Mouse (Mus musculus) lung, adult 2 months (tissue): ENCODE data around the gene Alkal2. TPM values are rescaled to one million over a fixed set of nuclear protein-coding genes. Genes with fewer than 3 reads are reported as not detected.

ENCODE experiments used
- DNase-seq: peaks from one replicate; pipeline ENCODE4 v3.0.0; 2022
- H3K4me1 ChIP-seq: fragments of 200-500 bp; 2 replicates; pipeline ENCODE4 v1.6.1; 2011; ENCODE audit warnings: low read length; ENCODE audit not compliant: control insufficient read depth, insufficient read depth
- H3K4me3 ChIP-seq: fragments of 200-500 bp; replicated peaks from 2 replicates; pipeline ENCODE3; 2011; ENCODE audit warnings: low read depth, mild to moderate bottlenecking, control low read depth, low read length; ENCODE audit errors: extremely low read depth
- CTCF ChIP-seq: fragments of 200-500 bp; IDR thresholded peaks from 2 replicates; pipeline ENCODE4 v1.5.1; 2011; ENCODE audit warnings: mild to moderate bottlenecking, low read length, control low read depth; ENCODE audit not compliant: insufficient read depth
- POLR2A ChIP-seq: fragments of 200-500 bp; IDR thresholded peaks from 2 replicates; pipeline ENCODE4 v1.6.1; 2011; ENCODE audit warnings: low read depth, mild to moderate bottlenecking, control low read depth, low read length, borderline replicate concordance; ENCODE audit errors: extremely low read depth
- WGBS: fragments of 180-500 bp; shearing (Covaris S2); methylation state at CpG from one replicate; pipeline ENCODE4 v1.1.7; 2018; 5-methylcytosine and 5-hydroxymethylcytosine counted together
- polyA plus RNA-seq: library from polyadenylated mRNA; depleted of rRNA; stranded (reverse); fragments of >200 nt; gene quantifications from 2 replicates; pipeline ENCODE4 v1.2.3, GENCODE M21; 2012; rRNA removed

The Alkal2 gene
- 0.14 and 0.24 TPM in 2 replicates for polyA plus RNA-seq

- no peak for DNase-seq
- under 1% methylated on average over 58 of the region's 58 CpGs for WGBS
- Histone ChIP-seq H3K4me3 (no peak within 1 kb of the TSS), H3K4me1 (peaks cover 2% of the 10 kb centered on the region)
- no peak for TF ChIP-seq POLR2A
- no peak for TF ChIP-seq CTCF
Measured at GRCm38 (mm10) chr12:30883986-30884621, at the start of gene Alkal2. Alkal2 (plus strand) TSS chr12:30884322.

GRCm38 (mm10) chr12:30848521-30848920 is 35.6 kb upstream of the Alkal2 start:
- H3K4me1 ChIP-seq = no peaks in the 10 kb centered on the region
- H3K4me3 ChIP-seq = no peak overlapping the region
- WGBS = 60% methylated on average over 1 of the region's 1 CpGs
- no peak for TF ChIP-seq POLR2A
- no peak for TF ChIP-seq CTCF
- no peak for DNase-seq

GRCm38 (mm10) chr12:30850902-30851301 is 33.2 kb upstream of the Alkal2 start:
- DNase-seq = no peak

GRCm38 (mm10) chr12:30851871-30852270 is 32.3 kb upstream of the Alkal2 start:
- H3K4me1 ChIP-seq = no peaks in the 10 kb centered on the region
- DNase-seq = no peak
- H3K4me3 ChIP-seq = no peak overlapping the region
- 72% methylated on average over 6 of the region's 6 CpGs for WGBS
- no peak for TF ChIP-seq POLR2A
- TF ChIP-seq CTCF = no peak

More at GRCm38 (mm10) chr12:30850902-30851301, 33.2 kb upstream of the Alkal2 start:
- 18% methylated on average over 2 of the region's 2 CpGs for WGBS
- H3K4me1 ChIP-seq = no peaks in the 10 kb centered on the region
- no peak overlapping the region for H3K4me3 ChIP-seq
- TF ChIP-seq POLR2A (no peak), CTCF (no peak)

- no peaks in the 10 kb centered on the region for H3K4me1 ChIP-seq
- no peak for TF ChIP-seq POLR2A
- no peak for TF ChIP-seq CTCF
- no peak for DNase-seq
- no peak overlapping the region for H3K4me3 ChIP-seq
- WGBS = 53% methylated on average over 6 of the region's 6 CpGs
Measured at GRCm38 (mm10) chr12:30855442-30856159, 28.5 kb upstream of the Alkal2 start.

GRCm38 (mm10) chr12:30856172-30856571 is 27.9 kb upstream of the Alkal2 start:
- H3K4me1 ChIP-seq = no peaks in the 10 kb centered on the region
- TF ChIP-seq POLR2A = no peak
- TF ChIP-seq CTCF = no peak
- H3K4me3 ChIP-seq = no peak overlapping the region
- no peak for DNase-seq
- WGBS = 82% methylated on average over 5 of the region's 5 CpGs

- no peak for DNase-seq
- peaks cover 3% of the 10 kb centered on the region for H3K4me1 ChIP-seq
- WGBS = 27% methylated on average over 2 of the region's 2 CpGs
- H3K4me3 ChIP-seq = no peak overlapping the region
- TF ChIP-seq POLR2A = no peak
- no peak for TF ChIP-seq CTCF
Measured at GRCm38 (mm10) chr12:30864347-30864746, 19.8 kb upstream of the Alkal2 start.

GRCm38 (mm10) chr12:30865781-30866180 is 18.3 kb upstream of the Alkal2 start:
- 75% methylated on average over 4 of the region's 4 CpGs for WGBS
- TF ChIP-seq CTCF (no peak), POLR2A (no peak)

GRCm38 (mm10) chr12:30879447-30879846 is 4.7 kb upstream of the Alkal2 start:
- WGBS = 71% methylated on average over 6 of the region's 6 CpGs
- no peak for TF ChIP-seq POLR2A
- TF ChIP-seq CTCF = no peak
- Histone ChIP-seq H3K4me1 (peaks cover 2% of the 10 kb centered on the region), H3K4me3 (no peak overlapping the region)
- no peak for DNase-seq

More at GRCm38 (mm10) chr12:30865781-30866180, 18.3 kb upstream of the Alkal2 start:
- DNase-seq = no peak
- Histone ChIP-seq H3K4me1 (peaks cover 3% of the 10 kb centered on the region), H3K4me3 (no peak overlapping the region)

GRCm38 (mm10) chr12:30883592-30883985 is 533 bp upstream of the Alkal2 start:
- no peak for TF ChIP-seq POLR2A
- no peak for TF ChIP-seq CTCF
- H3K4me3 ChIP-seq = no peak overlapping the region
- no peak for DNase-seq
- WGBS = 24% methylated on average over 4 of the region's 4 CpGs
- H3K4me1 ChIP-seq = peaks cover 2% of the 10 kb centered on the region
